Mouse (Mus musculus): ENCODE data around the gene H1fx.
A peak's percentile ranks its signal among the peaks of the same experiment; 100 is the strongest.
"Not testable (repeated sequence)": the region's sequence is repeated elsewhere in the genome, so short reads cannot be mapped to it uniquely, and the experiment has no call there.

Gene H1fx

GRCm38 (mm10) chr6:87981547-87982256, at the start of gene H1fx:
Gene H1fx, minus strand, starts transcription at chr6:87981637.
- peak; percentile 91 for DNase-seq (ENCODE audit: extremely low spot score, low spot score)

DNA sequence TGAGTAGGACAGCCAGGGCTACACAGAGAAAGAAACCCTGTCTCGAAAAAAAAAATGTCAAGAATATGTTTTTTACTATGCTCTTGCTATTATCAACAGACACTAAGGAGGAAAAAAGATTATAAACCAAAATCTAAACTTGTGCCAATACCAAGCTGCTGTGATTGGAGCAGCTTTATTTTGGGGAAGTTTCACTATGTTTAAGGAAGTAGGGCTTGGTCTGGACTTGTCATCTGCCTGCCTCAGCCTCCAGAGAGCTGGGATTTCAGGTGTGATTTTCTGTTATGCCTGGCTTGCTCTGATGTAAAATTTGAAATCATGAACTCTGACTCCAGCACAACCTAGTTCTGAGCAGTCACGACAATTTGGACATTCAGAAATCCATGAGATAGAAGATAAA, 49.0 kb upstream of the H1fx start:
- DNase-seq (ENCODE audit: extremely low spot score, low spot score): no peak

GRCm38 (mm10) chr6:88027390-88027789, 46.0 kb upstream of the H1fx start:
- DNase-seq (ENCODE audit: extremely low spot score, low spot score): no peak

DNA sequence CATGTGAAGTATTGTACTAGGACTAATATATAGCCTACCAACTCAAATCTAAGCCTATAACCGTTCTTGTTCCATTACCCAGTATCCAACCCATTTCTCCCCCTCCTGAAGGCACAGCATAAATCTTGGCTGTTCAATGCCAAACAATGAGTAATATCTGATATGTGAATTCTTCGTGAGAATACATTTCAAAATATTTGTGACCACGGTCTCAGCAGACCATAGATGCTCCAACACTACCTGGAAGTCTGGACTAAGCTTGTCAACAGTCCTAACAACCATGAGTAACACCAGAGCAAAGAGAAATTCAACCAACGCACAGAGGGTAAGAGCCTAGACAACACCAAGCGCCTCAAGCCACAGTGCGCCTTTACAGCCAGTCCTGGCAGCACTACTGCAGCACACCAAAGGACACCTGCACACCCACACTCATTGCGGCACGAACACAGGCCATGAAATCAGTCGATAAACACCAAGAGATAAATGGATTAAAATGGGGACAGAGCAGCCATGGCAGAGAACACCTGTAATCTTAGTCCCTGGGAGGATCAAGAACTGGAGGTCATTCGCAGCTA, 42.0 kb upstream of the H1fx start:
- no peak for DNase-seq (ENCODE audit: extremely low spot score, low spot score)

- no peak for DNase-seq (ENCODE audit: extremely low spot score, low spot score)
Measured at GRCm38 (mm10) chr6:88019154-88019553, 37.7 kb upstream of the H1fx start.

- no peak for DNase-seq (ENCODE audit: extremely low spot score, low spot score)
Measured at GRCm38 (mm10) chr6:88017821-88018220, 36.4 kb upstream of the H1fx start.

DNA sequence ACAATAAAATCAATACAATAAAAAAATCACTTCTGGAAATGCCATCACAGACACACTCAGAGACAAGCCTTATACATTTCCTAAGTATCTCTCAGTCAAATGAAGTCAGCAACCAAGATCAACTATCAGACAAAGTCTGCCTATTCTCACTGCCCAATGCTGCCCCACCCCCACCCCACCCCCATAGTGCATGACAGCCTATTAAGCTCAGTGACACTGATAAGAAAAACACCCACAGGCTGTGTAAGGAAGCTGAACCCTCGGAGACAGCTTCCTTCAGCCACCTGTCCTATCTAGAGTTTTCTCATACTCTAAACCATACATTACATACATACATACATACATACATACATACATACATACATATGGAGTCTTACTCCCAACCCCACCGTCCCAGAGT, 34.4 kb upstream of the H1fx start:
- no peak for DNase-seq (ENCODE audit: extremely low spot score, low spot score)

GRCm38 (mm10) chr6:88013456-88013855, 32.0 kb upstream of the H1fx start:
- DNase-seq (ENCODE audit: extremely low spot score, low spot score): no peak

GRCm38 (mm10) chr6:88012601-88013000, 31.2 kb upstream of the H1fx start:
- no peak for DNase-seq (ENCODE audit: extremely low spot score, low spot score)

- DNase-seq (ENCODE audit: extremely low spot score, low spot score): not testable (repeated sequence)
Measured at GRCm38 (mm10) chr6:88011106-88011505, 29.7 kb upstream of the H1fx start.

DNA sequence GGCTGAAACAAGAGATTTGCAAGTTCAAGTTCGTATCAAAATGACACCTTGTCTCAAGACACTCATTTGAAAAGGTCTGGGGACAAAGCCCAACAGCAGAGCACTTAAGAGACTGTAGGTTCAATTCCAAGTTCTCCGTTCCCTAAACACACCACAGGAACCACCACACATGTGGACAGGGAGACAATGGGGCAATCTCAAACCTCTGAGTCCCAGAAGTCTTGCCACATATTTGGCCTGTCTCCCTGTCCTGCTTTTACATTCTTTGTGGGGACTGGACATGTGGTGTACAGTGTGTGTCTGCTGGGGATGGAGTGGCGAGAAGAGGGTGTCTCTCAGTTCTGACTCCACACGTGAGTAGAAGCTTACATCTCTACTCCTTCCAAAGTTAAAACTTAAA, 27.8 kb upstream of the H1fx start:
- no peak for DNase-seq (ENCODE audit: extremely low spot score, low spot score)

- not testable (repeated sequence) for DNase-seq (ENCODE audit: extremely low spot score, low spot score)
Measured at GRCm38 (mm10) chr6:88004773-88005172, 23.3 kb upstream of the H1fx start.

DNA sequence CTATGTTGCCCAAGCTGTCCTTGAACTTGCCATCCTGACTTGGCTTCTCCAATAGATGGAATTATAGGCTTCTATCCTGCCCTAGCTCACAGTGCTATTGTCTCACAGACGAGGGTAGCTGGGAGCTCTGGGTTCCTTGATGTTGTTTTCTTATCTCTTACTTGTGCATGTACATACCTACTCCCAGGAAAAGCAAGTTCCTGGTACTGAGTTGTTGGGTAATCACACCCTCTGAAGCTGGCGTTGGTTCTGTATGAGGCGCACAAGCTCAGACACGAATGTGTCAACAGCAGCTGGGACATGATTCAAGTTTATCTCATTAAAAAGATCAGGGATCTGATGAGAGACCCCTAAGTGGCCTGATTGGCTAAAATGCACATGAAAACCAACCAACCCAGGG, 22.0 kb upstream of the H1fx start:
- DNase-seq (ENCODE audit: extremely low spot score, low spot score): no peak

DNA sequence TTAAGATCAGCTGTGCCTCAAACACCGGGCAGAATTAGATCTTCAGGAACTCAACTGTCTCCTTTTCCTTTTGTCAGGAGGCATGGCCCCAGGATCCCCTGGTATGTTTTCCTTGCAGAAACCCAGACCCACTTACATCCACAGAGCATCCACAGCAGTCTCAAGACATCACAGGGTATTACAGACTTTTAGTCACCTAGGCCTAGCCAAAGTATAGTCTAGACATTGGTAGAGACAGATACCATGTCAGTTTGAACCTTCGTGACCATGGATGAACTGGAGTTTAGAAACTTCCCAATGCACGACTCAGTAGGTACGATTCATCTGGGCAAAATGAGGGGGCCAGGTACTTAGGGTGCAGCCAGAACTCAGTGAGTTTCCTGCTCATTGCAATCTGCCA, 16.9 kb upstream of the H1fx start:
- DNase-seq (ENCODE audit: extremely low spot score, low spot score): no peak

GRCm38 (mm10) chr6:87997706-87998265, 16.3 kb upstream of the H1fx start:
- peak; percentile 85 for DNase-seq (ENCODE audit: extremely low spot score, low spot score)

- no peak for DNase-seq (ENCODE audit: extremely low spot score, low spot score)
Measured at GRCm38 (mm10) chr6:87996606-87997005, 15.2 kb upstream of the H1fx start.

GRCm38 (mm10) chr6:87995519-87995918, 14.1 kb upstream of the H1fx start:
- DNase-seq (ENCODE audit: extremely low spot score, low spot score): no peak

DNA sequence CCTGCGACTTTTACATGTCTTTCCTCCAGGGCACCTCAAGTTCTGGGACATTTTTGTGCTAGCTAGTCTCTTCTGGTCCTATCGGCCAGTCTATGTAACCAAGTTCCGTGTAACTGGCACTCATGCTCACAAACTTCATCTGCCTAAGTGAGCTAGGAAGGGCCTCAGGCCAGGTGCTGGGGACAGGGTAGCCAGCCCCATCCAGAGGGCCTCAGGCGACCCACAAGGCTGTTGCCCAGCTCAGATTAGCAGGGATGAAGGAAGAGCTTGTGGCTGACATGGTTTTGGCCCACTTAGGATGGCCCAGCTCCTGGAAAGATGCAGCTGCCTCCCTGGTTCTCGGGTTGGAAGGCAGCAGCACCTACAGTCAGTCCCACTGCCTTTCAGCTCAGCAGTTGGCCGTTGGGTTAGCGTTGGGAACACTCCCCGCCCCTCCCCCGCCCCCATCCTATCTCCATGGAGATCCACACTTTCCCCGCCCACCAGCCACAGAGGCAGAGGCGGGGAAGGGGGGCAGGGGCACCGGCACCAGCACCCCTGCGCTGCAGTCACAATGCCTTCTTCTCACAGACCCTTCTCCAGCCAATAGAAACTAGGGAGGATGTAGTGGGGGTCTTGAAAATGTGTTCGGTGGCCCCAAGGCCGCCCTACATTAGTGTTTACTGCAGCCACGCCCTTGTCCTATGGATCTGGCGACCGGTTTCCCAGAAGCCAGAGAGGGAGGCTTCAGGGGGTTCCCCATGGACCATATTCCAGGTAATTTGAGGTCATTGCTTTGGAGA, 12.5 kb upstream of the H1fx start:
- DNase-seq (ENCODE audit: extremely low spot score, low spot score): peak; percentile 81

GRCm38 (mm10) chr6:87992733-87993132, 11.3 kb upstream of the H1fx start:
- DNase-seq (ENCODE audit: extremely low spot score, low spot score): peak; percentile 51

- DNase-seq (ENCODE audit: extremely low spot score, low spot score): no peak
Measured at GRCm38 (mm10) chr6:87991886-87992285, 10.4 kb upstream of the H1fx start.

- no peak for DNase-seq (ENCODE audit: extremely low spot score, low spot score)
Measured at GRCm38 (mm10) chr6:87991216-87991615, 9.8 kb upstream of the H1fx start.

GRCm38 (mm10) chr6:87982506-87982905, 1.1 kb upstream of the H1fx start:
- no peak for DNase-seq (ENCODE audit: extremely low spot score, low spot score)

Data from neural tube, embryonic 10.5 days (tissue).